Mouse (Mus musculus) heart, embryonic 12.5 days (tissue): ENCODE data around the gene Zranb1. TPM values are rescaled to one million over a fixed set of nuclear protein-coding genes. Genes with fewer than 3 reads are reported as not detected.

Experiments
- ATAC-seq: fragments of 200-750 bp; cut with Nextera tagmentation; 2 replicates; pipeline ENCODE4 v1.8.0; 2017; ENCODE audit warnings: moderate TSS enrichment, moderate library complexity; ENCODE audit not compliant: insufficient number of reproducible peaks, low FRiP score
- H3K27ac ChIP-seq: fragments of 300-500 bp; sonication (generic); 2 replicates; pipeline ENCODE4 v1.5.1; 2016; ENCODE audit warnings: mild to moderate bottlenecking, moderate library complexity; ENCODE audit not compliant: poor library complexity, severe bottlenecking
- H3K27me3 ChIP-seq: fragments of 300-500 bp; sonication (generic); replicated peaks from 2 replicates; pipeline ENCODE4 v1.6.1; 2016; ENCODE audit warnings: mild to moderate bottlenecking, moderate library complexity
- H3K36me3 ChIP-seq: fragments of 300-500 bp; sonication (generic); 2 replicates; pipeline ENCODE4 v1.6.1; 2016; ENCODE audit warnings: mild to moderate bottlenecking, moderate library complexity
- H3K4me1 ChIP-seq: fragments of 300-500 bp; sonication (generic); replicated peaks from 2 replicates; pipeline ENCODE4 v1.6.1; 2016; ENCODE audit warnings: mild to moderate bottlenecking
- H3K4me2 ChIP-seq: fragments of 300-500 bp; sonication (generic); 2 replicates; pipeline ENCODE4 v1.6.1; 2016; ENCODE audit warnings: mild to moderate bottlenecking, moderate library complexity
- H3K4me3 ChIP-seq: fragments of 300-500 bp; sonication (generic); 2 replicates; pipeline ENCODE4 v1.5.1; 2016; ENCODE audit warnings: mild to moderate bottlenecking
- H3K9ac ChIP-seq: fragments of 300-500 bp; sonication (generic); 2 replicates; pipeline ENCODE4 v1.6.1; 2016; ENCODE audit warnings: mild to moderate bottlenecking, moderate library complexity
- H3K9me3 ChIP-seq: fragments of 300-500 bp; sonication (generic); replicated peaks from 2 replicates; pipeline ENCODE4 v1.6.1; 2016; ENCODE audit warnings: mild to moderate bottlenecking, moderate library complexity
- WGBS: fragments of 180-500 bp; shearing (Covaris S2); methylation state at CpG from one replicate; pipeline ENCODE4 v1.1.7; 2016; 5-methylcytosine and 5-hydroxymethylcytosine counted together
- polyA plus RNA-seq: library from polyadenylated mRNA; unstranded; fragments of >200 nt; fragmentation: Nextera tagmentation; extraction: Ambion mirVana; gene quantifications from 2 replicates; pipeline ENCODE4 v1.2.1, GENCODE M21; 2016

The Zranb1 gene
- polyA plus RNA-seq, 1 experiment from 2014 or later: 10.3 TPM

GRCm38 (mm10) chr7:132930055-132930454, 887 bp upstream of the Zranb1 start:
- no peaks in the 10 kb centered on the region for H3K27me3 ChIP-seq
- H3K9me3 ChIP-seq: no peaks in the 10 kb centered on the region
- no peak for ATAC-seq
- peaks cover 8% of the 10 kb centered on the region for H3K4me1 ChIP-seq
- H3K4me3 ChIP-seq: peak overlapping the region; percentile 96
- peak overlapping the region; percentile 99 for H3K9ac ChIP-seq
- WGBS: 89% methylated on average over 5 of the region's 5 CpGs
- H3K36me3 ChIP-seq: no peaks in the 10 kb centered on the region
- peak overlapping the region; percentile 86; the same call in 1 of the 2 replicates for H3K27ac ChIP-seq
- H3K4me2 ChIP-seq: peak overlapping the region; percentile 80

- no peak; the same call in none of the 2 replicates for ATAC-seq
Observed at GRCm38 (mm10) chr7:132931560-132932351, 814 bp downstream of the Zranb1 start.

GRCm38 (mm10) chr7:132933331-132933730, 2.4 kb downstream of the Zranb1 start:
- Histone ChIP-seq H3K36me3 (no peaks in the 10 kb centered on the region), H3K9me3 (no peaks in the 10 kb centered on the region), H3K9ac (no peak overlapping the region), H3K27ac (no peak overlapping the region), H3K27me3 (no peaks in the 10 kb centered on the region), H3K4me3 (no peak overlapping the region), H3K4me1 (peaks cover 11% of the 10 kb centered on the region), H3K4me2 (no peak overlapping the region)
- ATAC-seq: no peak
- 79% methylated on average over 1 of the region's 1 CpGs for WGBS

More at GRCm38 (mm10) chr7:132931560-132932351, 814 bp downstream of the Zranb1 start:
- Histone ChIP-seq H3K27me3 (no peaks in the 10 kb centered on the region), H3K36me3 (no peaks in the 10 kb centered on the region), H3K4me3 (peak overlapping the region; percentile 96), H3K9me3 (no peaks in the 10 kb centered on the region), H3K4me1 (peaks cover 8% of the 10 kb centered on the region), H3K27ac (peak overlapping the region; percentile 98), H3K4me2 (peak overlapping the region; percentile 80), H3K9ac (peak overlapping the region; percentile 99)
- WGBS: under 1% methylated on average over 50 of the region's 55 CpGs

- no peaks in the 10 kb centered on the region for H3K36me3 ChIP-seq
- no peak for ATAC-seq
- H3K27ac ChIP-seq: no peak overlapping the region
- H3K9me3 ChIP-seq: no peaks in the 10 kb centered on the region
- no peak overlapping the region for H3K9ac ChIP-seq
- no peaks in the 10 kb centered on the region for H3K27me3 ChIP-seq
- H3K4me2 ChIP-seq: no peak overlapping the region
- peaks cover 14% of the 10 kb centered on the region for H3K4me1 ChIP-seq
- H3K4me3 ChIP-seq: no peak overlapping the region
Observed at GRCm38 (mm10) chr7:132934743-132935142, 3.8 kb downstream of the Zranb1 start.

GRCm38 (mm10) chr7:132939118-132939517, 8.2 kb downstream of the Zranb1 start:
- no peaks in the 10 kb centered on the region for H3K9me3 ChIP-seq
- H3K27ac ChIP-seq: no peak overlapping the region
- no peak overlapping the region for H3K9ac ChIP-seq
- WGBS: 90% methylated on average over 2 of the region's 2 CpGs
- no peaks in the 10 kb centered on the region for H3K27me3 ChIP-seq
- no peak for ATAC-seq
- no peak overlapping the region for H3K4me2 ChIP-seq
- H3K4me1 ChIP-seq: peaks cover 16% of the 10 kb centered on the region
- no peak overlapping the region for H3K4me3 ChIP-seq
- no peaks in the 10 kb centered on the region for H3K36me3 ChIP-seq

GRCm38 (mm10) chr7:132940569-132940968, 9.6 kb downstream of the Zranb1 start:
- no peak overlapping the region for H3K4me3 ChIP-seq
- no peak overlapping the region for H3K4me2 ChIP-seq
- WGBS: 83% methylated on average over 2 of the region's 2 CpGs
- no peak overlapping the region for H3K27ac ChIP-seq
- ATAC-seq: no peak
- H3K9me3 ChIP-seq: no peaks in the 10 kb centered on the region
- no peaks in the 10 kb centered on the region for H3K27me3 ChIP-seq
- H3K36me3 ChIP-seq: no peaks in the 10 kb centered on the region
- H3K9ac ChIP-seq: no peak overlapping the region
- H3K4me1 ChIP-seq: peaks cover 16% of the 10 kb centered on the region

- no peak for ATAC-seq
- no peak overlapping the region for H3K27ac ChIP-seq
Observed at GRCm38 (mm10) chr7:132949968-132950367, 19.0 kb downstream of the Zranb1 start.

GRCm38 (mm10) chr7:132950613-132951012, 19.7 kb downstream of the Zranb1 start:
- H3K27me3 ChIP-seq: no peaks in the 10 kb centered on the region
- ATAC-seq: no peak
- H3K9ac ChIP-seq: no peak overlapping the region
- WGBS: 85% methylated on average over 3 of the region's 3 CpGs
- no peak overlapping the region for H3K4me2 ChIP-seq
- H3K9me3 ChIP-seq: no peaks in the 10 kb centered on the region
- H3K4me3 ChIP-seq: no peak overlapping the region
- no peaks in the 10 kb centered on the region for H3K36me3 ChIP-seq
- H3K27ac ChIP-seq: no peak overlapping the region
- peaks cover 7% of the 10 kb centered on the region; the same call in 1 of the 2 replicates for H3K4me1 ChIP-seq

More at GRCm38 (mm10) chr7:132949968-132950367, 19.0 kb downstream of the Zranb1 start:
- H3K4me1 ChIP-seq: 0 out of 2 replicates have a peak, but pooled peaks cover under 1% of the 10 kb centered on the region
- H3K9me3 ChIP-seq: no peaks in the 10 kb centered on the region
- no peak overlapping the region for H3K4me2 ChIP-seq
- H3K4me3 ChIP-seq: no peak overlapping the region
- 88% methylated on average over 4 of the region's 4 CpGs for WGBS
- no peak overlapping the region for H3K9ac ChIP-seq
- H3K36me3 ChIP-seq: no peaks in the 10 kb centered on the region
- no peaks in the 10 kb centered on the region for H3K27me3 ChIP-seq

GRCm38 (mm10) chr7:132964395-132964794, 33.5 kb downstream of the Zranb1 start:
- no peak for ATAC-seq
- 86% methylated on average over 3 of the region's 3 CpGs for WGBS
- Histone ChIP-seq H3K4me2 (no peak overlapping the region), H3K9ac (no peak overlapping the region), H3K9me3 (no peaks in the 10 kb centered on the region), H3K4me1 (no peaks in the 10 kb centered on the region), H3K27me3 (no peaks in the 10 kb centered on the region), H3K27ac (no peak overlapping the region), H3K4me3 (no peak overlapping the region), H3K36me3 (peaks cover 5% of the 10 kb centered on the region; the same call in 1 of the 2 replicates)

GRCm38 (mm10) chr7:132965707-132966106, 34.8 kb downstream of the Zranb1 start:
- Histone ChIP-seq H3K9me3 (no peaks in the 10 kb centered on the region), H3K36me3 (peaks cover 5% of the 10 kb centered on the region; the same call in 1 of the 2 replicates), H3K9ac (no peak overlapping the region), H3K4me1 (no peaks in the 10 kb centered on the region), H3K4me2 (no peak overlapping the region), H3K27ac (no peak overlapping the region), H3K4me3 (no peak overlapping the region), H3K27me3 (no peaks in the 10 kb centered on the region)
- no peak for ATAC-seq
- 82% methylated on average over 2 of the region's 2 CpGs for WGBS

GRCm38 (mm10) chr7:132972079-132972478, 41.1 kb downstream of the Zranb1 start:
- Histone ChIP-seq H3K4me3 (no peak overlapping the region), H3K4me1 (no peaks in the 10 kb centered on the region), H3K27me3 (no peaks in the 10 kb centered on the region), H3K36me3 (peaks cover 16% of the 10 kb centered on the region), H3K27ac (no peak overlapping the region), H3K9me3 (no peaks in the 10 kb centered on the region), H3K9ac (no peak overlapping the region), H3K4me2 (no peak overlapping the region)
- no peak for ATAC-seq
- 85% methylated on average over 2 of the region's 2 CpGs for WGBS
